Mouse (Mus musculus): ENCODE data around the gene Cnnm3. TPM values are rescaled to one million over a fixed set of nuclear protein-coding genes. Genes with fewer than 3 reads are reported as not detected.

Cnnm3 gene
- total and polyA plus RNA-seq, 3 experiments = 11.1 to 15.6 (median 15.1) TPM

DNA sequence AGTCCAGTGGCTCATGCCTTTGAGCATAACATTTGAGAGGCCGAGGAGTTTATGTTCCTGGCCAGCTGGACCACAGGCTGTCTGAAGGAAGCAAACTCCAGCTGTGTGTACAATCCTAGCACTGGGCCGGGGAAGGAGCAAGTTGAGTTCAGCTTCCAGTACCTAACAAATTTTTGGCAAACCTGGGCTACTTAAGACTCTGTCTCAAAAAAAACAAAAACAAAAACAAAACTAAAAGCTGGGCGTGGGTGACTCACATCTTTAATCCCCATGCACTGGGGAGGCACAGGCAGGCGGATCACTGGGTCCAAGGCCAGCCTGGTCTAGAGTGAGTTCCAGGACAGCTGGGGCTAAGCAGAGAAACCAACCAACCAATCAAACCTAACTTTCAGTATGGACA lies 57.1 kb downstream of the Cnnm3 start:
- Histone ChIP-seq H3K9ac (ENCODE audit: low read depth, low read length) (no peak overlapping the region), H3K4me1 (ENCODE audit: control insufficient read depth, insufficient read depth, low read length) (peaks cover 54% of the 10 kb centered on the region), H3K36me3 (ENCODE audit: control insufficient read depth, insufficient read depth, low read length) (no peaks in the 10 kb centered on the region), H3K79me2 (replicated peaks; ENCODE audit: control insufficient read depth, insufficient read depth, low read length) (no peaks in the 10 kb centered on the region), H3K27me3 (ENCODE audit: control insufficient read depth, insufficient read depth, low read length) (no peaks in the 10 kb centered on the region), H3K4me3 (no peak overlapping the region), H3K27ac (peak overlapping the region; percentile 85)
- peak in 1 of 2 experiments; percentile 61 for DNase-seq
- TF ChIP-seq POLR2A (IDR thresholded peaks at IDR 0.05; ENCODE audit: insufficient read depth, low read depth, low read length) = no peak
- TF ChIP-seq EP300 (IDR thresholded peaks at IDR 0.05; ENCODE audit: insufficient read depth, low read depth, low read length) = 0 out of 2 replicates have a peak, but pooled peaks have one; percentile 18
- intact Hi-C loops (cut with DNase I) = no loop called here
- 49% methylated on average over 4 of the region's 4 CpGs for WGBS

GRCm38 (mm10) chr1:36569694-36570276 lies 58.1 kb downstream of the Cnnm3 start:
- H3K4me1 ChIP-seq (ENCODE audit: control insufficient read depth, insufficient read depth, low read length) = peaks cover 47% of the 10 kb centered on the region
- H3K27ac ChIP-seq = peak overlapping the region; percentile 85
- H3K36me3 ChIP-seq (ENCODE audit: control insufficient read depth, insufficient read depth, low read length) = no peaks in the 10 kb centered on the region
- H3K9ac ChIP-seq (ENCODE audit: low read depth, low read length) = no peak overlapping the region
- no peak overlapping the region for H3K4me3 ChIP-seq
- TF ChIP-seq CTCF (IDR thresholded peaks at IDR 0.05) = no peak
- TF ChIP-seq EP300 (IDR thresholded peaks at IDR 0.05; ENCODE audit: insufficient read depth, low read depth, low read length) = no peak
- TF ChIP-seq POLR2A (IDR thresholded peaks at IDR 0.05; ENCODE audit: insufficient read depth, low read depth, low read length) = no peak
- intact Hi-C loops (cut with DNase I) = no loop called here
- 26% methylated on average over 7 of the region's 7 CpGs for WGBS
- H3K79me2 ChIP-seq (replicated peaks; ENCODE audit: control insufficient read depth, insufficient read depth, low read length) = no peaks in the 10 kb centered on the region
- DNase-seq = peak in 1 of 2 experiments; percentile 26
- no peaks in the 10 kb centered on the region for H3K27me3 ChIP-seq (ENCODE audit: control insufficient read depth, insufficient read depth, low read length)

DNA sequence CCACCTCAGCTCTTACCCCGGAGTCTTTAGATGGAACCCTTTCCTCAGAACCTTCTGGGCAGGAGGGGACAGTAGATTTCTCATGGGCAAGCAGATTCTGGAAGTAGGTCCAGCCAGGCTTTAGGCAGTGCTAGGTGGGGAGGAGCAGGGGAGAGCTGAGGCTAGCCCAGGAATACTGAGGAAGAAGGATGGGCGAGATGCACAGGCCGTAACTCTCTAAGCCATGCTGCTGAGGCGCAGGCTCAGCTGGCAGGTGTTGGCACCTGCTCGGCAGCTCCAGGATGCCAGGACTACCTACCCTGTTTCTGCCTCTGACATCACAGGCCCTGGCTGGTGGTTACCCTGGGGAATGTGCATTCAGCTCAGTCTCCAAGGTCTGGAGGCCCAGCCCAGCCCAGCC lies 58.7 kb downstream of the Cnnm3 start:
- intact Hi-C loops (cut with DNase I) = no loop called here
- Histone ChIP-seq H3K4me1 (ENCODE audit: control insufficient read depth, insufficient read depth, low read length) (peaks cover 45% of the 10 kb centered on the region), H3K27ac (peak overlapping the region; percentile 85; the same call in 1 of the 2 replicates)

DNA sequence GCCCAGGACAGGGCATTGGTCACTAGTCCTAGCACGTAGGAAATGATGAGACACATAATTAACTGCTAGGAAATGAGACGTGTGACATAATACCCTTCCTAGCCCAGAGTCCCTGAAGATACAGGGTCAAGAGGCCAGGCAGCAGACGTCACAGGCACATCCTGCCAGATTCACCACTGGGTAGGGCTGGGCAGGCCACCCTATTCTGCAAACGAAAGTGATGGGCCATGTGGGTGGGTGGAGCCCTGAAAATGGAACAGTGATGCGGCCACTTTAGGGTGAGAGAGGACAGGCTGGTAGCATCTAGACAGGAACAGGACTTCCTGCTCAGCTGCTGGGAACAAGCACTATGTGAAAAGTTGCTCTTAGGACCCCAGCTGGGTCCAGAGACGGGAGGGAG lies 60.0 kb downstream of the Cnnm3 start:
- Histone ChIP-seq H3K27me3 (ENCODE audit: control insufficient read depth, insufficient read depth, low read length) (no peaks in the 10 kb centered on the region), H3K79me2 (replicated peaks; ENCODE audit: control insufficient read depth, insufficient read depth, low read length) (no peaks in the 10 kb centered on the region), H3K27ac (peak overlapping the region; percentile 34), H3K9ac (ENCODE audit: low read depth, low read length) (no peak overlapping the region), H3K4me3 (no peak overlapping the region), H3K36me3 (ENCODE audit: control insufficient read depth, insufficient read depth, low read length) (no peaks in the 10 kb centered on the region), H3K4me1 (ENCODE audit: control insufficient read depth, insufficient read depth, low read length) (peaks cover 45% of the 10 kb centered on the region)
- TF ChIP-seq EP300 (IDR thresholded peaks at IDR 0.05; ENCODE audit: insufficient read depth, low read depth, low read length) (0 out of 2 replicates have a peak, but pooled peaks have one; percentile 7), POLR2A (IDR thresholded peaks at IDR 0.05; ENCODE audit: insufficient read depth, low read depth, low read length) (no peak), CTCF (IDR thresholded peaks at IDR 0.05) (no peak)
- WGBS = 25% methylated on average over 6 of the region's 6 CpGs
- DNase-seq = peak; percentile 69 to 74
- intact Hi-C loops (cut with DNase I) = no loop called here

More for the DNA sequence above, 58.7 kb downstream of the Cnnm3 start:
- Histone ChIP-seq H3K27me3 (ENCODE audit: control insufficient read depth, insufficient read depth, low read length) (no peaks in the 10 kb centered on the region), H3K36me3 (ENCODE audit: control insufficient read depth, insufficient read depth, low read length) (no peaks in the 10 kb centered on the region), H3K9ac (ENCODE audit: low read depth, low read length) (no peak overlapping the region), H3K79me2 (replicated peaks; ENCODE audit: control insufficient read depth, insufficient read depth, low read length) (no peaks in the 10 kb centered on the region), H3K4me3 (no peak overlapping the region)
- DNase-seq = peak in 1 of 2 experiments; percentile 10
- 85% methylated on average over 5 of the region's 5 CpGs for WGBS
- TF ChIP-seq POLR2A (IDR thresholded peaks at IDR 0.05; ENCODE audit: insufficient read depth, low read depth, low read length) = no peak
- TF ChIP-seq EP300 (IDR thresholded peaks at IDR 0.05; ENCODE audit: insufficient read depth, low read depth, low read length) = no peak
- TF ChIP-seq CTCF (IDR thresholded peaks at IDR 0.05) = no peak

DNA sequence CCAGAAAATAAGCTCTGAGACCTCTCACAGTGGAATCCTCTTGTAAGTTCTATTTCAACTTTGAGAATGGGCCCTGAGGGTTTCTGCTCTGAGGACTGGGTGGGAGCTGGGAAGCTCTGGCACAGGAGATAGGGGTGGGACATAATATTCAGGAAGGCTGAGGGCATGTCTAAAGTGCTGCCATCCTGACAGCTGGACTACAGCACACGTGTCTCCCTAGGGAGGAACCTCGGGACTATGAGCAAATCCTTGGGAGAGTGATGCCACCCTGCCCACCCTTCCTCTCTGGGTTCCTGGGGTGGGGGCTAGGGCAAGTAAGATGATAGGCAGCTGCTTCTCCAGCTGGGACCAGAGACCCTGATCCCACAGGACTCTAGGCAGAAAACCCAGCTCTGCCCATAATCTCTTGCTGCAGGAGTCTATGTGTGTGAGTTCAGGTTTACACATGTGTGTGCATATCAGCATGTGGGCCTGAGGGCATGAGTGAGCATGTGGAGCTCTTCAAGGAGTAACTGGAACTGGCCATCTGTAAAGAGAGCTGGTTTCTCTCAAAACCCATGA lies 60.6 kb downstream of the Cnnm3 start:
- DNase-seq = no peak
- intact Hi-C loops (cut with DNase I) = no loop called here
- Histone ChIP-seq H3K27me3 (ENCODE audit: control insufficient read depth, insufficient read depth, low read length) (no peaks in the 10 kb centered on the region), H3K4me3 (no peak overlapping the region), H3K36me3 (ENCODE audit: control insufficient read depth, insufficient read depth, low read length) (no peaks in the 10 kb centered on the region), H3K9ac (ENCODE audit: low read depth, low read length) (no peak overlapping the region), H3K4me1 (ENCODE audit: control insufficient read depth, insufficient read depth, low read length) (peaks cover 45% of the 10 kb centered on the region), H3K27ac (peak overlapping the region; percentile 34), H3K79me2 (replicated peaks; ENCODE audit: control insufficient read depth, insufficient read depth, low read length) (no peaks in the 10 kb centered on the region)
- WGBS = 45% methylated on average over 2 of the region's 2 CpGs
- TF ChIP-seq EP300 (IDR thresholded peaks at IDR 0.05; ENCODE audit: insufficient read depth, low read depth, low read length) (no peak), POLR2A (IDR thresholded peaks at IDR 0.05; ENCODE audit: insufficient read depth, low read depth, low read length) (no peak), CTCF (IDR thresholded peaks at IDR 0.05) (no peak)

DNA sequence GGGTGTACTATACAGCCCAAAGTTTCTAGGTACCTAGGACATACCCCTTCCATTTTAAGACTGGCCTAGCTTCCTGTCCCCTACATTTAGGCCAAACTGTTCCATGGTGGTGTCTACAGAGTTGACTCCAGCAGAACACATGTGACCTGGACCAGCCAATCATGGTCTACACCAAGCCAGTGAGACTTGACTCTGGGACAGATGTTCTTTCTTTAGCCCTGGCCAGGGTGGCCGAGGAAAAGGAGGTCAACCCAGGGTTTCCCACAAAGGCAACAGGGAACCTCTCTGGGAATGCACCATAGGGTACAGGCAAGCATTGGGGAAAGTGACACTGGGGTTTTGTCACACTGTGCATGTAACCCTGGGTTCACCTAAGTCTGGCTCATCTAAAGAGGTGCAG lies 61.0 kb downstream of the Cnnm3 start:
- peak; percentile 63 to 76 for DNase-seq
- no peak overlapping the region for H3K9ac ChIP-seq (ENCODE audit: low read depth, low read length)
- 44% methylated on average over 1 of the region's 1 CpGs for WGBS
- no peak overlapping the region for H3K4me3 ChIP-seq
- intact Hi-C loops (cut with DNase I) = no loop called here
- TF ChIP-seq CTCF (IDR thresholded peaks at IDR 0.05) = no peak
- no peak for TF ChIP-seq POLR2A (IDR thresholded peaks at IDR 0.05; ENCODE audit: insufficient read depth, low read depth, low read length)
- no peak for TF ChIP-seq EP300 (IDR thresholded peaks at IDR 0.05; ENCODE audit: insufficient read depth, low read depth, low read length)
- H3K79me2 ChIP-seq (replicated peaks; ENCODE audit: control insufficient read depth, insufficient read depth, low read length) = no peaks in the 10 kb centered on the region
- no peaks in the 10 kb centered on the region for H3K36me3 ChIP-seq (ENCODE audit: control insufficient read depth, insufficient read depth, low read length)
- peak overlapping the region; percentile 34 for H3K27ac ChIP-seq
- no peaks in the 10 kb centered on the region for H3K27me3 ChIP-seq (ENCODE audit: control insufficient read depth, insufficient read depth, low read length)
- peaks cover 45% of the 10 kb centered on the region for H3K4me1 ChIP-seq (ENCODE audit: control insufficient read depth, insufficient read depth, low read length)
